In the genomic region with DNA sequence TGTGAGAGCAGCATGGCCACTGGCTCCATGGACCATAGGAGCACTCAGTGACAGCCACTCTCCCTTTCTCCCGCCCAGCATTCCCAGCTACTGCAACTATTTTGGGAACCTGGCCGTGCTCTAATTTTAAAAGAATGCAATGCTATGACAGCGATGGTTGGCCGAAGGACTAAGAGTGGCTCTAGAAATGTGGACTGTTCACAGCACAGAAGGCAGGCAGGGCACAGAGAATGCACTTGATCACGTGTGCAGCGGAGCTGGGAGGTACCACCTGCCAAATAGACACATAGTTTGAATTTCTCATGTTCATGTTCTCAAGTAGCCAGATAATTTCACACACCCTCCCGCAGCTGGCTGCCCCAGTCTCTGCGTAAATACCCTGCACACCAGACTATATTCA, we compare ENCODE assay signal across 9 mouse cellular contexts. TPM values are rescaled to one million over a fixed set of nuclear protein-coding genes. Genes with fewer than 3 reads are reported as not detected.
DNase-seq lines count a peak whose midpoint lies in the region; ATAC-seq and TF ChIP-seq lines count a peak whose summit lies in the region.
"Had no signal": no experiment of that assay in that cellular context is flagged by ENCODE, and none has a peak within 500 bp of the region (broad histone marks: within the 10 kb centered on the region; RNA-seq: fewer than 3 reads in every experiment).

No protein-coding gene starts in this region.

- no peaks in the 10 kb centered on the region for H3K27me3 ChIP-seq in embryonic facial prominence, embryonic 11.5 days (ENCODE audit: control insufficient read depth, insufficient read depth, low read length)
- no peaks in the 10 kb centered on the region for H3K27me3 ChIP-seq in lung, embryonic 15.5 days
- no peaks in the 10 kb centered on the region for H3K27me3 ChIP-seq in thymus, adult 2 months (ENCODE audit: control insufficient read depth, insufficient read depth, low read length)
- H3K27me3 ChIP-seq in hindbrain, embryonic 11.5 days (ENCODE audit: control insufficient read depth, insufficient read depth, low read length): no peaks in the 10 kb centered on the region
- H3K27me3 ChIP-seq: CH12.LX had no signal

- H3K36me3 ChIP-seq in embryonic facial prominence, embryonic 11.5 days (replicated peaks; ENCODE audit: control insufficient read depth, insufficient read depth, low read depth, low read length): no peaks in the 10 kb centered on the region
- no peaks in the 10 kb centered on the region for H3K36me3 ChIP-seq in lung, embryonic 15.5 days
- no peaks in the 10 kb centered on the region for H3K36me3 ChIP-seq in thymus, adult 2 months (ENCODE audit: control insufficient read depth, insufficient read depth, low read length)
- no peaks in the 10 kb centered on the region for H3K36me3 ChIP-seq in hindbrain, embryonic 11.5 days (ENCODE audit: control insufficient read depth, insufficient read depth, low read length)

- no peak overlapping the region for H3K27ac ChIP-seq in embryonic facial prominence, embryonic 11.5 days (replicated peaks; ENCODE audit: low read depth, low read length)
- peak overlapping the region; percentile 69 for H3K27ac ChIP-seq in lung, embryonic 15.5 days
- H3K27ac ChIP-seq in thymus, adult 2 months (ENCODE audit: control insufficient read depth, insufficient read depth, low read length): no peak overlapping the region
- no peak overlapping the region for H3K27ac ChIP-seq in hindbrain, embryonic 11.5 days (ENCODE audit: low read depth, low read length)

- H3K4me1 ChIP-seq in embryonic facial prominence, embryonic 11.5 days (ENCODE audit: control insufficient read depth, insufficient read depth, low read length): peaks cover 3% of the 10 kb centered on the region; the same call in 1 of the 2 replicates
- peaks cover 60% of the 10 kb centered on the region for H3K4me1 ChIP-seq in lung, embryonic 15.5 days
- H3K4me1 ChIP-seq in thymus, adult 2 months (replicated peaks; ENCODE audit: control insufficient read depth, insufficient read depth, low read length): peaks cover 9% of the 10 kb centered on the region; the same call in 1 of the 2 replicates
- no peaks in the 10 kb centered on the region for H3K4me1 ChIP-seq in hindbrain, embryonic 11.5 days (replicated peaks; ENCODE audit: control insufficient read depth, insufficient read depth, low read length)

- H3K9ac ChIP-seq in embryonic facial prominence, embryonic 11.5 days (replicated peaks; ENCODE audit: low read length): no peak overlapping the region
- H3K9ac ChIP-seq in lung, embryonic 15.5 days: no peak overlapping the region
- no peak overlapping the region for H3K9ac ChIP-seq in hindbrain, embryonic 11.5 days (ENCODE audit: low read depth, low read length)

- 55% methylated on average over 8 of the region's 8 CpGs for WGBS in embryonic facial prominence, embryonic 11.5 days
- 38% methylated on average over 8 of the region's 8 CpGs for WGBS in lung, embryonic 15.5 days
- WGBS in thymus, adult 2 months: 94% methylated on average over 8 of the region's 8 CpGs
- 85% methylated on average over 8 of the region's 8 CpGs for WGBS in hindbrain, embryonic 11.5 days

- H3K4me2 ChIP-seq in embryonic facial prominence, embryonic 11.5 days (ENCODE audit: low read depth, low read length): no peak overlapping the region
- 0 out of 2 replicates have a peak overlapping the region, but pooled peaks have one; percentile 4 for H3K4me2 ChIP-seq in lung, embryonic 15.5 days
- H3K4me2 ChIP-seq in hindbrain, embryonic 11.5 days (replicated peaks; ENCODE audit: low read depth, low read length): no peak overlapping the region

- no peak for TF ChIP-seq POLR2A in thymus, adult 2 months (IDR thresholded peaks at IDR 0.05; ENCODE audit: control insufficient read depth, extremely low read depth, insufficient read depth, low read length, poor library complexity)

- ATAC-seq in embryonic facial prominence, embryonic 11.5 days (replicated peaks; ENCODE audit: insufficient number of reproducible peaks, low FRiP score, low TSS enrichment, low read depth): peak; percentile 72; the same call in 1 of the 2 replicates
- ATAC-seq in lung, embryonic 15.5 days (ENCODE audit: borderline replicate concordance, extremely low read depth, low FRiP score, low TSS enrichment): peak; percentile 82
- ATAC-seq in hindbrain, embryonic 11.5 days (ENCODE audit: low FRiP score): no peak

- H3K4me3 ChIP-seq in embryonic facial prominence, embryonic 11.5 days (ENCODE audit: low read depth, low read length): no peak overlapping the region
- no peak overlapping the region for H3K4me3 ChIP-seq in lung, embryonic 15.5 days
- no peak overlapping the region for H3K4me3 ChIP-seq in thymus, adult 2 months (ENCODE audit: control insufficient read depth, insufficient read depth, low read length)
- no peak overlapping the region for H3K4me3 ChIP-seq in hindbrain, embryonic 11.5 days (ENCODE audit: low read depth, low read length)

- intact Hi-C loops in heart, postnatal 14 days (cut with DNase I): no loop called here

- peak; percentile 43 to 48 for DNase-seq in cerebellum, postnatal 25 days
- DNase-seq in cerebellum, postnatal 4 days (ENCODE audit: low spot score in 2 of 2): no peak
- DNase-seq in embryonic facial prominence, embryonic 11.5 days (ENCODE audit: low spot score): peak; percentile 44
- DNase-seq in heart, postnatal 14 days: peak; percentile 54 to 69
- no peak for DNase-seq in thymus, adult 2 months
- no peak for DNase-seq in thymus, postnatal 4 days
- no peak for DNase-seq in hindbrain, embryonic 11.5 days (ENCODE audit: low spot score)

- no peak for TF ChIP-seq CTCF in thymus, adult 2 months (IDR thresholded peaks at IDR 0.05; ENCODE audit: borderline replicate concordance, control insufficient read depth, extremely low read depth, insufficient read depth, low read length, poor library complexity)

- no peaks in the 10 kb centered on the region for H3K9me3 ChIP-seq in embryonic facial prominence, embryonic 11.5 days (replicated peaks; ENCODE audit: control insufficient read depth, low read length)
- no peaks in the 10 kb centered on the region for H3K9me3 ChIP-seq in lung, embryonic 15.5 days
- H3K9me3 ChIP-seq in hindbrain, embryonic 11.5 days (ENCODE audit: control insufficient read depth, low read length): no peaks in the 10 kb centered on the region

RNA-seq across cellular contexts. Expression of a gene that starts 23.0 kb away (rescaled TPM):
- 43.9 and 53.0 TPM in 2 replicates for polyA plus RNA-seq in embryonic facial prominence, embryonic 11.5 days (2014; fragmentation: Nextera tagmentation; extraction: Ambion mirVana)
- 10 to 100 TPM; 30.3 to 31.4 TPM for total RNA-seq in heart, postnatal 14 days (2021)
- polyA plus RNA-seq in lung, embryonic 15.5 days (2015; fragmentation: Nextera tagmentation; extraction: Ambion mirVana): 64.3 and 68.7 TPM in 2 replicates
- polyA plus RNA-seq in thymus, adult 2 months (2012; rRNA removed): 78.7 and 92.3 TPM in 2 replicates
- 34.9 and 50.5 TPM in 2 replicates for polyA plus RNA-seq in hindbrain, embryonic 11.5 days (2014; fragmentation: Nextera tagmentation; extraction: Ambion mirVana)

RNA-seq across cellular contexts. Expression of a gene that starts 42.4 kb away (rescaled TPM):
- 0.58 and 0.78 TPM in 2 replicates for polyA plus RNA-seq in embryonic facial prominence, embryonic 11.5 days (2014; fragmentation: Nextera tagmentation; extraction: Ambion mirVana)
- under 1 TPM; 0.41 to 0.68 TPM for total RNA-seq in heart, postnatal 14 days (2021)
- polyA plus RNA-seq in lung, embryonic 15.5 days (2015; fragmentation: Nextera tagmentation; extraction: Ambion mirVana): 1.4 and 1.6 TPM in 2 replicates
- polyA plus RNA-seq in thymus, adult 2 months (2012; rRNA removed): 0.59 and 0.63 TPM in 2 replicates
- 0.21 and 0.31 TPM in 2 replicates for polyA plus RNA-seq in hindbrain, embryonic 11.5 days (2014; fragmentation: Nextera tagmentation; extraction: Ambion mirVana)

Comparison
In these comparisons a context has a peak if more than half of its experiments do, and no peak if none do; other contexts are left out.
1. DNase-seq: peak in cerebellum, postnatal 25 days (2 of 2), embryonic facial prominence, embryonic 11.5 days (single experiment) and heart, postnatal 14 days (2 of 2); none in cerebellum, postnatal 4 days (0 of 2), thymus, adult 2 months (single experiment), thymus, postnatal 4 days (single experiment) and hindbrain, embryonic 11.5 days (single experiment).